Comparison of ENCODE assay signal across 27 mouse cellular contexts in genomic region chr10:46939819-46940218, GRCm38 (mm10).
A peak's percentile ranks its signal among the peaks of the same experiment; 100 is the strongest.
DNase-seq lines count a peak whose midpoint lies in the region; ATAC-seq and TF ChIP-seq lines count a peak whose summit lies in the region.
"Had no signal": no experiment of that assay in that cellular context is flagged by ENCODE, and none has a peak within 500 bp of the region (broad histone marks: within the 10 kb centered on the region; RNA-seq: fewer than 3 reads in every experiment).

No protein-coding gene starts in this region.

- H3K4me3 ChIP-seq in hindbrain, embryonic 10.5 days: no peak overlapping the region
- H3K4me3 ChIP-seq in hindbrain, postnatal 0 days (ENCODE audit: low read length): no peak overlapping the region
- no peak overlapping the region for H3K4me3 ChIP-seq in neural tube, embryonic 15.5 days (replicated peaks)
- no peak overlapping the region for H3K4me3 ChIP-seq in midbrain, embryonic 16.5 days (ENCODE audit: low read depth, low read length)
- H3K4me3 ChIP-seq: embryonic facial prominence, embryonic 12.5 days; heart, embryonic 15.5 days; hindbrain, embryonic 13.5 days; liver, embryonic 15.5 days; lung, embryonic 15.5 days had no signal

- DNase-seq in hindbrain, embryonic 10.5 days (ENCODE audit: low spot score): peak; percentile 15
- DNase-seq in hindbrain, postnatal 0 days (ENCODE audit: low spot score): no peak
- peak; percentile 15 for DNase-seq in neural tube, embryonic 10.5 days (ENCODE audit: extremely low spot score, low spot score)
- peak; percentile 52 for DNase-seq in forelimb bud, embryonic 11.5 days (ENCODE audit: low read depth, low spot score)
- DNase-seq in gastrocnemius, postnatal 36 days: no peak
- no peak for DNase-seq in adipocyte (ENCODE audit: low spot score)
- DNase-seq: adrenal gland, postnatal 10 days; cerebellum, adult 11 months; cerebellum, adult 9-10 months; cerebellum, postnatal 36 days; gastrocnemius, postnatal 10 days; kidney, adult 2 months; kidney, postnatal 36 days; left cerebral cortex, postnatal 4 days; retina, postnatal 1 day; thymus, adult 2 months; thymus, postnatal 36 days had no signal

- ATAC-seq in hindbrain, postnatal 0 days: no peak
- ATAC-seq in neural tube, embryonic 15.5 days (ENCODE audit: low FRiP score): no peak
- peak; percentile 75 for ATAC-seq in midbrain, embryonic 16.5 days
- ATAC-seq: forebrain, embryonic 16.5 days had no signal

- H3K9ac ChIP-seq in hindbrain, postnatal 0 days (replicated peaks; ENCODE audit: low read length): no peak overlapping the region
- H3K9ac ChIP-seq in neural tube, embryonic 15.5 days (replicated peaks): no peak overlapping the region
- no peak overlapping the region for H3K9ac ChIP-seq in midbrain, embryonic 16.5 days (ENCODE audit: low read depth, low read length)
- H3K9ac ChIP-seq: embryonic facial prominence, embryonic 12.5 days; heart, embryonic 15.5 days; hindbrain, embryonic 13.5 days; liver, embryonic 15.5 days; lung, embryonic 15.5 days had no signal

- 56% methylated on average over 2 of the region's 2 CpGs for WGBS in hindbrain, embryonic 10.5 days
- WGBS in hindbrain, postnatal 0 days: 60% methylated on average over 2 of the region's 2 CpGs
- WGBS in neural tube, embryonic 15.5 days: 75% methylated on average over 2 of the region's 2 CpGs
- WGBS in midbrain, embryonic 16.5 days: 41% methylated on average over 2 of the region's 2 CpGs

- no peaks in the 10 kb centered on the region for H3K27me3 ChIP-seq in hindbrain, embryonic 10.5 days (ENCODE audit: insufficient read depth, poor library complexity, severe bottlenecking)
- H3K27me3 ChIP-seq in hindbrain, postnatal 0 days (ENCODE audit: insufficient read depth, low read length): no peaks in the 10 kb centered on the region
- no peaks in the 10 kb centered on the region for H3K27me3 ChIP-seq in neural tube, embryonic 15.5 days (replicated peaks)
- H3K27me3 ChIP-seq in midbrain, embryonic 16.5 days (ENCODE audit: control insufficient read depth, insufficient read depth, low read depth, low read length): no peaks in the 10 kb centered on the region
- H3K27me3 ChIP-seq: embryonic facial prominence, embryonic 12.5 days; heart, embryonic 15.5 days; hindbrain, embryonic 13.5 days; liver, embryonic 15.5 days; lung, embryonic 15.5 days had no signal

- H3K27ac ChIP-seq in hindbrain, embryonic 10.5 days: no peak overlapping the region
- H3K27ac ChIP-seq in hindbrain, postnatal 0 days: no peak overlapping the region
- H3K27ac ChIP-seq in neural tube, embryonic 15.5 days (replicated peaks): no peak overlapping the region
- no peak overlapping the region for H3K27ac ChIP-seq in midbrain, embryonic 16.5 days (ENCODE audit: low read length)
- H3K27ac ChIP-seq: embryonic facial prominence, embryonic 12.5 days; heart, embryonic 15.5 days; hindbrain, embryonic 13.5 days; liver, embryonic 15.5 days; lung, embryonic 15.5 days; stomach, postnatal 0 days had no signal

- no peaks in the 10 kb centered on the region for H3K36me3 ChIP-seq in hindbrain, embryonic 10.5 days
- no peaks in the 10 kb centered on the region for H3K36me3 ChIP-seq in hindbrain, postnatal 0 days (ENCODE audit: insufficient read depth, low read length)
- H3K36me3 ChIP-seq in neural tube, embryonic 15.5 days: no peaks in the 10 kb centered on the region
- H3K36me3 ChIP-seq in midbrain, embryonic 16.5 days (ENCODE audit: control insufficient read depth, insufficient read depth, low read length): no peaks in the 10 kb centered on the region
- H3K36me3 ChIP-seq: embryonic facial prominence, embryonic 12.5 days; G1E; heart, embryonic 15.5 days; hindbrain, embryonic 13.5 days; liver, embryonic 15.5 days; lung, embryonic 15.5 days had no signal

- H3K9me3 ChIP-seq in hindbrain, embryonic 10.5 days: no peaks in the 10 kb centered on the region
- no peaks in the 10 kb centered on the region for H3K9me3 ChIP-seq in hindbrain, postnatal 0 days (ENCODE audit: low read length)
- H3K9me3 ChIP-seq in neural tube, embryonic 15.5 days (replicated peaks): no peaks in the 10 kb centered on the region
- H3K9me3 ChIP-seq in midbrain, embryonic 16.5 days (replicated peaks; ENCODE audit: control insufficient read depth, low read length, poor library complexity, severe bottlenecking): 0 out of 2 replicates have a peak, but pooled peaks cover 2% of the 10 kb centered on the region
- H3K9me3 ChIP-seq: embryonic facial prominence, embryonic 12.5 days; G1E; heart, embryonic 15.5 days; hindbrain, embryonic 13.5 days; liver, embryonic 15.5 days; lung, embryonic 15.5 days had no signal

- H3K4me1 ChIP-seq in hindbrain, embryonic 10.5 days (replicated peaks): no peaks in the 10 kb centered on the region
- H3K4me1 ChIP-seq in hindbrain, postnatal 0 days (ENCODE audit: insufficient read depth, low read length): no peaks in the 10 kb centered on the region
- H3K4me1 ChIP-seq in neural tube, embryonic 15.5 days: no peaks in the 10 kb centered on the region
- no peaks in the 10 kb centered on the region for H3K4me1 ChIP-seq in midbrain, embryonic 16.5 days (ENCODE audit: control insufficient read depth, insufficient read depth, low read length)
- H3K4me1 ChIP-seq: embryonic facial prominence, embryonic 12.5 days; heart, embryonic 15.5 days; hindbrain, embryonic 13.5 days; liver, embryonic 15.5 days; lung, embryonic 15.5 days had no signal

- intact Hi-C loops in gastrocnemius, postnatal 36 days (cut with DNase I): no loop called here

- TF ChIP-seq CTCF in hindbrain, postnatal 0 days (IDR thresholded peaks at IDR 0.05; ENCODE audit: low read depth): no peak

- H3K4me2 ChIP-seq in hindbrain, postnatal 0 days (ENCODE audit: low read depth, low read length): no peak overlapping the region
- H3K4me2 ChIP-seq in neural tube, embryonic 15.5 days: no peak overlapping the region
- no peak overlapping the region for H3K4me2 ChIP-seq in midbrain, embryonic 16.5 days (ENCODE audit: low read length)
- H3K4me2 ChIP-seq: embryonic facial prominence, embryonic 12.5 days; heart, embryonic 15.5 days; hindbrain, embryonic 13.5 days; liver, embryonic 15.5 days; lung, embryonic 15.5 days had no signal

Comparison
In these comparisons a context has a peak if more than half of its experiments do, and no peak if none do; other contexts are left out.
1. DNase-seq: peak in hindbrain, embryonic 10.5 days (single experiment), neural tube, embryonic 10.5 days (single experiment) and forelimb bud, embryonic 11.5 days (single experiment); none in hindbrain, postnatal 0 days (single experiment), gastrocnemius, postnatal 36 days (0 of 2) and adipocyte (single experiment).